Mouse (Mus musculus) erythroid progenitor cell, adult 5-6 weeks (primary cell): ENCODE data around the gene Espnl. TPM values are rescaled to one million over a fixed set of nuclear protein-coding genes. Genes with fewer than 3 reads are reported as not detected.
A peak's percentile ranks its signal among the peaks of the same experiment; 100 is the strongest.

ENCODE experiments used
- ATAC-seq: replicated peaks from 2 replicates; pipeline ENCODE4 v1.8.0; 2016; ENCODE audit warnings: moderate number of reproducible peaks, mild to moderate bottlenecking, moderate TSS enrichment, inconsistent platforms; ENCODE audit not compliant: poor library complexity, low FRiP score, severe bottlenecking
- total RNA-seq, 2 experiments: library from RNA; stranded (forward) in 1 of 2; stranded (reverse) in 1 of 2; fragments of 150-400 nt in 1 of 2; fragments of 186-747, 209-891 nt in 1 of 2; gene quantifications; 2 replicates each; pipeline versions ENCODE4 v1.2.3 to v1.2.4; 2015 to 2017; ENCODE audit warnings: low replicate concordance in 2 of 2

Espnl gene
- total RNA-seq, 2 experiments from 2014 or later: not detected

DNA sequence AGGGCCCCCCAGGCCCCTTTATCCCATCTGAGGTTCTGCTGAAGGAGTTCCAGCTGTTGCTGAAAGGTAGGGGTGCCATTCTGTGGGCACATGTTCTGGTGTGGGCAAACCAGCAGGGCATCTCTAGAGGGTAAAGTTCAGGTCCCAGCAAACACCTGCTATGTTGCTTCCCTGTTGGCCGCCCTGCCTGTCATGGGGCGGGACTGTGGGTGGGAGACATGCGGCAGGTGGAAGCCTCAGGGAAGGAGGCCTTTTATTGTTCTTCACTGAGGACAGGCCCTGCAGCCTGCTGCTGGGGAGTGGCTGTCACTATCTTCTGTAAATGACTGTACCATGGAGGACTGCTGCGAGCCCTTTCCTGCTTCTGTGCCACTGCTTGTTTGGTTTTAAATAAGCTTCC is 47.5 kb downstream of the Espnl start:
- ATAC-seq: no peak

DNA sequence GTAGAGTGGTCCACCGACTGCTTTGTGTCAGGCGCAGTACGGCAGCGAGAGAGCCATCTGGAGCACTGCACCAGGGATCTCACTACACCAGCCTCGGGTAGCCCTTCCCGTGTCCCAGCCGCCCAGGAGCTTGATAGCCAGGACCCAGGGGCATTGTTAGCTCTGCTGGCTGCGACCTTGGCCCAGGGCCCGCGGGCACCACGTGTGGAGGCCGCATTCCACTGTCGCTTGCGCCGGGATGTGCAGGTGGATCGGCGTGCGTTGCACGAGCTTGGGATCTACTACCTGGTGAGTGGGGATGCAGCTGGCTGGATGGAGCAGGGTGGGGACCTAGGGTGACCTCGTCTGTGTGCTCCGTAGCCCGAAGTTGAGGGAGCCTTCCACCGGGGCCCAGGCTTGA is 48.2 kb downstream of the Espnl start:
- ATAC-seq: no peak

DNA sequence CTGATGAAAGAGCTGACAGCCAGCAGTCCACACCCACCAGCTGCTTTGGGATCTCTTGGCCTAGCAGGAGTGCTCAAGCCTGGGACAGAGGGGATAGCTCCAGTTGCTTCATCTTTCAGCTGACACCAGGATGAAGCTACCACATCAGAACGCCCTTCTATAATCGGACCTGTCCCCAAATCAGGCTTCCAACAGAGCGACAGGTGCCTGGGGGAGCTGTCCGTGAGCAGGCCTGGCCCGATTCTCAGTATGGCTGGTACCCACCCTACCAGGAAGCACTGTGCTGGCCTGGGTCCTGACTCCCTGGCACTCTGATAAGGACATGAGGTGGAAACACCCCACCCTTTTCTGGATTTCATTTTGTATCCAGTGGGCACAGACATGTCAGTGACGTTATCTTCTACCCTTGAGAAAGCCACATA is 51.5 kb downstream of the Espnl start:
- ATAC-seq: peak; percentile 75

DNA sequence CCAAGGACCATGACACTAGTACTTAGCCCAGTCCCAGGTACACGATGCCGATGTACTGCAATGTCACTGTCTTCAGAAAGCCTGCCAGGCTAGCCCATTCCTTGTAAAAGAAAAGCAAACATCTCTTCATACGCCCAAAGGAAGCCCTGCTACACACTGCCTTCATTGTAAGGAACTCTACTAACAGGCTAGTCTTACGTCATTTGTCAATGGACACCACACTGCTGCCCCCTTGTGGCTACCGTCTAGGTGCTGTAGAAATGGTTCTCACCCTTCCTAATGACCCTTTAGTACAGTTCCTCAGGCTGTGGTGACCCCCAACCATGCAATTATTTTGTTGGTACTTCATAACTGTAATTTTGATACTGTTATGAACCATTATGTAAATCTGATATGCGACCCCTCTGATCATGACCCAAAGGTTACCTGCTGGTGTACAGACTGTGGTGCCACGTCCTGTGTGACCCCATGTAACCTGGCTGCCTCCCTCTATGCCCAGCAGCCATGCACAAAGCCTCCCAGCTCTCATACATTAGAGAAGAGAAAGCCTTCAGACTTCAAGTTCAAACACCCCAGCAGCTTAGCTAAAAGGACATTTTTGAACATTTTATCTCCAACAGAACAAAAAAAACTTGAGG is 58.7 kb downstream of the Espnl start:
- ATAC-seq: peak; percentile 82

DNA sequence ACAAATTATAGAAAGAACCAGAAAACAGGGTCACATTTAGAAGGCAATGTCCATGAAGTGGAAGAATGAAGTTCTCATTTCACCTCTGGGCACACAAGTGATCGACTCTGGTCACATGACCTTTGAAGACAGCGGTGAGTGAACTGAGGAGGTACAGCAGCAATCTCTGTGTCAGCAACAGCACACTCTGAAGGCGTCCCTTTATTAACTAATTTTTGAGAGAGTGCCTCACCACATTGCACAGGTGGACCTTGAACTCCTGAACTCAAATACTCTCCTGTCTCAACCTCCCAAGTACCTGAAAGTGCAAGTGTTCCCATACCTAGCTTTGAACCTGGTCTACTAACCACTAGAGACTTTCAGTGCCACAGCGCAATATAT is 59.2 kb downstream of the Espnl start:
- ATAC-seq: no peak

DNA sequence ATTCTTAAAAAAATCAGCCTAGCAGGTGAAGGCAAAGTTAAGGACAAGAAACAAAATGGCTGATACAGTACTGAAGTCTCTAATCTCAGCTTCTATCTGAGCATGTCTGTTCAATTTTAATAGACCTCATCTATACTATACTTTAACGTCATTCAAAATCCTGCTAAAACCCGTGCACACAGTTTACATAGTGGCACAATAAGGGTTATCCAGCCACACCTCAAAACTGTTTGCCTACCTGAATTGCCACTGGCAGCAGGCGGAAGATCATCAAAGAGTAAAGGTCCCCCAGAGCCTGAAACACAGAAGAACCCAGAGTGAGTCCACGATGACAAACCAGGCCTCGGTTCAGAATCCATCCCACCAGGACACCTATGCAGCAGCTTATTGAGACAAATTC is 68.5 kb downstream of the Espnl start:
- ATAC-seq: no peak

DNA sequence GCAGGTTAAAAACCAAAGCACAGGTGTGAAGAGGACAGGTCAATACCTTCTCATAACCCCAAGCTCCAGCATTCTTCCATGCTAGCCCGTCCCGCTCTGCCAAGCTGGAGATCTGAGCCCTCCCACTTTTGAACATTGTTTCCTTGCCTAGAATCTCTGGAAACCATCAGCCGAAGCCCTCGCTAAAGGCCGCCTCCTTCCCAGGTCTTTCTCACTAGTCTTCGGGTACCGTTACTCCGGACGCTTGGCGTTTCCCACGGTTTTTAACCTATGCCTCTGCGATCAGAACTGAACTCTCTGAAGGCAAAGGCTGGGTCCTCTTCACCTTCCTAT is 76.0 kb downstream of the Espnl start:
- ATAC-seq: peak; percentile 30; the same call in 1 of the 2 replicates

Other genes starting within 250 kb of the Espnl start
- 29.3 and 31.4 TPM in 2 replicates for gene Rbm44, start 177.0 kb upstream of the Espnl start, total RNA-seq (2015; ENCODE audit: low replicate concordance)
- 34.1 and 71.5 TPM in 2 replicates for gene Rbm44, start 177.0 kb upstream of the Espnl start, total RNA-seq (2017; ENCODE audit: low replicate concordance)
- 13.0 and 15.9 TPM in 2 replicates for gene Ramp1, start 142.3 kb upstream of the Espnl start, total RNA-seq (2015; ENCODE audit: low replicate concordance)
- 5.4 and 10.9 TPM in 2 replicates for gene Ramp1, start 142.3 kb upstream of the Espnl start, total RNA-seq (2017; ENCODE audit: low replicate concordance)
- gene Ube2f, start 71.8 kb upstream of the Espnl start, total RNA-seq (2015; ENCODE audit: low replicate concordance): 46.9 and 60.8 TPM in 2 replicates
- 11.9 and 48.8 TPM in 2 replicates for gene Ube2f, start 71.8 kb upstream of the Espnl start, total RNA-seq (2017; ENCODE audit: low replicate concordance)
- 27.0 and 42.3 TPM in 2 replicates for gene Scly, start 23.7 kb upstream of the Espnl start, total RNA-seq (2015; ENCODE audit: low replicate concordance)
- gene Scly, start 23.7 kb upstream of the Espnl start, total RNA-seq (2017; ENCODE audit: low replicate concordance): 39.7 and 51.1 TPM in 2 replicates
- gene Klhl30, start 28.9 kb downstream of the Espnl start, total RNA-seq (2015; ENCODE audit: low replicate concordance): not detected in 2 replicates
- gene Klhl30, start 28.9 kb downstream of the Espnl start, total RNA-seq (2017; ENCODE audit: low replicate concordance): not detected in 2 replicates
- 5.4 and 16.9 TPM in 2 replicates for gene Erfe, start 44.4 kb downstream of the Espnl start, total RNA-seq (2015; ENCODE audit: low replicate concordance)
- 2.8 and 3.1 TPM in 2 replicates for gene Erfe, start 44.4 kb downstream of the Espnl start, total RNA-seq (2017; ENCODE audit: low replicate concordance)
- gene Ilkap, start 76.7 kb downstream of the Espnl start, total RNA-seq (2015; ENCODE audit: low replicate concordance): 82.2 and 110 TPM in 2 replicates
- gene Ilkap, start 76.7 kb downstream of the Espnl start, total RNA-seq (2017; ENCODE audit: low replicate concordance): 101 and 110 TPM in 2 replicates
- gene Hes6, start 92.0 kb downstream of the Espnl start, total RNA-seq (2015; ENCODE audit: low replicate concordance): 1.7 and 11.2 TPM in 2 replicates
- 3.5 and 4.6 TPM in 2 replicates for gene Hes6, start 92.0 kb downstream of the Espnl start, total RNA-seq (2017; ENCODE audit: low replicate concordance)
- 0.72 and 1.3 TPM in 2 replicates for gene Per2, start 137.2 kb downstream of the Espnl start, total RNA-seq (2015; ENCODE audit: low replicate concordance)
- gene Per2, start 137.2 kb downstream of the Espnl start, total RNA-seq (2017; ENCODE audit: low replicate concordance): 0.45 and 0.90 TPM in 2 replicates
- 0.84 and 3.6 TPM in 2 replicates for gene Traf3ip1, start 172.6 kb downstream of the Espnl start, total RNA-seq (2015; ENCODE audit: low replicate concordance)
- gene Traf3ip1, start 172.6 kb downstream of the Espnl start, total RNA-seq (2017; ENCODE audit: low replicate concordance): 2.0 and 6.9 TPM in 2 replicates
- gene Asb1, start 218.5 kb downstream of the Espnl start, total RNA-seq (2015; ENCODE audit: low replicate concordance): 68.7 and 97.7 TPM in 2 replicates
- gene Asb1, start 218.5 kb downstream of the Espnl start, total RNA-seq (2017; ENCODE audit: low replicate concordance): 126 and 169 TPM in 2 replicates